Mouse (Mus musculus): ENCODE data around the gene Pom121l2. TPM values are rescaled to one million over a fixed set of nuclear protein-coding genes. Genes with fewer than 3 reads are reported as not detected.

Pom121l2 gene
- polyA plus RNA-seq, 1 experiment from 2014 or later = not detected

DNA sequence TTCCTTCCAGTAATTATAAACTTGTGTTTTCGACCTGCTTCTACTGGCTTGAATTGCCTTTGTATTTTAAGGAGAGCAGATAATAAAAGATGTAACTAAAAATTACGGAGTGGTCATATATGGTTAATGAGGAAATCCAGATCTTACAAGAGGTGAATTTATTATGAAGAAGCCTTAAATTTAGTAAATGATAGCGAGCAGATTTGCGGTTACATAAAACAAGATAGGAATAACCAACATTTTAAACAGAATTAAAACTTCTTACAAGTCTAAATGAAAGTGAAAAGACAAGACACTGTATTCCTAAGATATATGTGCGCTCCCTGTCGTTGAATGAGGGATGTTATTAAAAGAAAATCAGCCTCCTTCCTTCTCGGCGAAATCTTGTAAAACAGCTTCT lies 13.9 kb downstream of the Pom121l2 start:
- no peaks in the 10 kb centered on the region for H3K36me3 ChIP-seq (replicated peaks)
- H3K27ac ChIP-seq (replicated peaks) = no peak overlapping the region
- peaks cover 69% of the 10 kb centered on the region for H3K27me3 ChIP-seq
- H3K4me3 ChIP-seq (replicated peaks) = peak overlapping the region; percentile 52
- 3% methylated on average over 8 of the region's 8 CpGs for WGBS (ENCODE audit: insufficient replicate concordance)
- H3K9ac ChIP-seq = no peak overlapping the region
- ATAC-seq (ENCODE audit: insufficient read depth) = no peak
- no peaks in the 10 kb centered on the region; the same call in 1 of the 2 replicates for H3K9me3 ChIP-seq (replicated peaks)
- peaks cover 19% of the 10 kb centered on the region for H3K4me1 ChIP-seq (replicated peaks)
- H3K4me2 ChIP-seq = peak overlapping the region; percentile 71

DNA sequence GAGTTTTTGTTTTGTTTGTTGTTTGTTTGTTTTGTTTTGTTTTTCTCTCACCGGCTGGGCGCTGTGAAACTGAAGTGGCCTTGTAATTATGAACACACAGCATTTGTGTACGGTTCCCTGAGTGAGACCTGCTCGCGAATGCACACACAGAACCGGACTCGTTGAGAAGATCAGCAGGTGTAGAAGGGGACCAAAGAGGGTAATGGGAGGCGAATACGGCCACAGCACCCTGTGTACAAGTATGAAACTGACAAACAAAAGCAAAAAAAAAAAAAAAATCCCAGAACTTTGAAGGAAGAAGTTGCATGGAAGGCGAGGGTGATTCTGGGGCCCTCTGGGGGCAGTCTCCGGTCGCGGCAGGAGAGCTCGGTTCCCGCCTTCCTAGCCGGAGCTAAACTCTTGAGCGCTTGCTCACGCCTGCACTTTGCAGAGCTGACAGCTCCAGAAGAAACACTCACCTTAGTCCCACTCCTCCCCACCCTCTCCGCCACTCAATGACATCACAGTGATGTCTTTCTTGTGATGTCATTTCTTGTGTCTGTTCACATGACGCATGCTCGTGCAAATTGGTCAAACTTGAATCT lies 14.4 kb downstream of the Pom121l2 start:
- H3K9me3 ChIP-seq (replicated peaks) = no peaks in the 10 kb centered on the region; the same call in 1 of the 2 replicates
- no peak overlapping the region for H3K27ac ChIP-seq (replicated peaks)
- H3K4me3 ChIP-seq (replicated peaks) = peak overlapping the region; percentile 52
- ATAC-seq (ENCODE audit: insufficient read depth) = no peak
- H3K36me3 ChIP-seq (replicated peaks) = no peaks in the 10 kb centered on the region
- H3K4me1 ChIP-seq (replicated peaks) = peaks cover 19% of the 10 kb centered on the region
- H3K9ac ChIP-seq = no peak overlapping the region
- peaks cover 74% of the 10 kb centered on the region for H3K27me3 ChIP-seq
- under 1% methylated on average over 21 of the region's 21 CpGs for WGBS (ENCODE audit: insufficient replicate concordance)
- H3K4me2 ChIP-seq = peak overlapping the region; percentile 71

DNA sequence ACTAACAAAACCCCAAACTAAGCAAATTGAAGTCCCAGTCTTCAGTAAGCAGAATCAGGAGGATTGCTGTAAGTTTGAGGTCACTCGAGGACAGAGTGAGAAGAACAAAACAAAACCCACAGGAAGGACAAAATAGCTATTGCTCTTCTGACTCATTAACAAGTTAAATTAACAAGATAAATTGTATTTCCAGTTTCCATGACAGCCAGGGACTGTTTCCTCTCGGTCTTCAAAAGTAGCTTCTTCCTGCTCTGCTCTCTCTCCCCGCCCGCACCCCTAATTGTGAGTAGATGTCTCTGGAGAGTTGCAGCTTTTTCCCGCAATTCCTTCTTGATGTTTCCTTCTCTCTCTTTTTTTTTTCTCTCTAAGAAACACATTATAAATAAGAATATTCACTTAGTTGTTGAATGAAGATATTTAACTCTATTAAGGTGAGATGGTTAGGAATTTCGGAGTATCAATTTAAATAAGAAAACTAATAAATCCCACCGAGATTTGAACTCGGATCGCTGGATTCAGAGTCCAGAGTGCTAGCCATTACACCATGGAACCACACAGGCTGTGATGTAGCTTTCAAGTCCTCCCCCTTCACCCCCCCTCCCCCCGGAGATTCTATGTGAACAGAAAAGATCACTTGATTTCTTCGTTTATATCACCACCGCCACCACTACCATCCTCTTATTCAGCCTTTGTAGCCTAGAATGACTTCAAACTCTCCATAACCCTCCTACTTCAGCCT lies 15.3 kb downstream of the Pom121l2 start:
- Histone ChIP-seq H3K4me2 (peak overlapping the region; percentile 71), H3K4me3 (replicated peaks) (peak overlapping the region; percentile 52), H3K4me1 (replicated peaks) (peaks cover 19% of the 10 kb centered on the region), H3K27me3 (peaks cover 82% of the 10 kb centered on the region), H3K27ac (replicated peaks) (no peak overlapping the region), H3K36me3 (replicated peaks) (no peaks in the 10 kb centered on the region), H3K9me3 (replicated peaks) (no peaks in the 10 kb centered on the region; the same call in 1 of the 2 replicates), H3K9ac (no peak overlapping the region)
- 1% methylated on average over 12 of the region's 12 CpGs for WGBS (ENCODE audit: insufficient replicate concordance)
- ATAC-seq (ENCODE audit: insufficient read depth) = no peak

DNA sequence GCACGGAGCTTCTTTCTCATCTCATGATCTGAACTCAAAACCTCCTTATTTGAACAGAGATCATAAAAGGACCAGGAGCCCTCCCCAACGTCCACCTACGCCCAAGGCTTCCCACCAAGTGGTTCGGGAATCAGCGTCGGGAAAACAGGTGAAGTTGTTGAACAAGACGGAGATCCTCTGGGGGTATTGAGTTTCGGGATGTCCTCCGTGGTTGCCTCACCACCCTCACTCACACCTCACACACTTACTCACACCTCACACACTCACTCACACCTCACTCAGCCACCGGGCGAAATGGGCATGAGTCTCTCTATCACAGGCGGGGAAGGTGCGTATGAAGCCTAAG lies 15.8 kb downstream of the Pom121l2 start:
- ATAC-seq (ENCODE audit: insufficient read depth) = no peak
- Histone ChIP-seq H3K9ac (no peak overlapping the region), H3K27me3 (peaks cover 87% of the 10 kb centered on the region), H3K36me3 (replicated peaks) (no peaks in the 10 kb centered on the region), H3K4me1 (replicated peaks) (peaks cover 19% of the 10 kb centered on the region), H3K9me3 (replicated peaks) (no peaks in the 10 kb centered on the region), H3K4me2 (peak overlapping the region; percentile 71), H3K4me3 (replicated peaks) (peak overlapping the region; percentile 44), H3K27ac (replicated peaks) (no peak overlapping the region)
- 1% methylated on average over 13 of the region's 13 CpGs for whole genome bisulfite sequencing (ENCODE audit: insufficient replicate concordance)

DNA sequence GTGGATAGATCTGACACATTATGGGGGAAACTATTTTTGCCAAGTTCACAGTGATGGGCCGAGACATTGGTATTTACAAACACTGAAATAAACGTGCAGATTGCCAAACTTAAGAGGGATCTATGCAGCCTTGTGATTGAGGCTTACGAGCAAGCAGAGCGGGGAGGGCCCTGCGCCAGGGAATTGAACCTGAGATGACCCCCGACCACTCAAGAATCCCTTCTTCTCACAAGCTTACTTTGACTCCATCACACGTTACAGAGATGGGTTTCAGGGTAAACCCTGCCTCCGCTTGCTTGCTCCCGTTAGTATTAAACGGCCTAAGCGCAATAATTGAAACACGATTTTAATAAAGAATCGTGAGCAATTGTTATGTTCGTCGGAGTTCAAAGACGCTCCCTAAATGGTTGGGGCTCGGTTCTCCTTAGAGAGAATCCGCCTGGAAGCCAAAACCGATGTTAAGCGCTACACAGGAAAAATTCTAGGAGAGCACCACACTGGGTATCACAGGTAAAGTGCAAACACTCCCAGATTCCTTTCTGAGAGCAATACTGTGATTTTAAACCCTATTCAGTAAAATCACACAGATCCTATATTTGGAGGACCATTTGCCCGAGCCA lies 16.3 kb downstream of the Pom121l2 start:
- Histone ChIP-seq H3K9me3 (replicated peaks) (no peaks in the 10 kb centered on the region), H3K4me1 (replicated peaks) (peaks cover 19% of the 10 kb centered on the region), H3K36me3 (replicated peaks) (no peaks in the 10 kb centered on the region), H3K27me3 (peaks cover 92% of the 10 kb centered on the region), H3K4me3 (replicated peaks) (peak overlapping the region; percentile 44), H3K4me2 (peak overlapping the region; percentile 71), H3K9ac (no peak overlapping the region), H3K27ac (replicated peaks) (no peak overlapping the region)
- WGBS (ENCODE audit: insufficient replicate concordance) = 2% methylated on average over 21 of the region's 21 CpGs
- no peak for ATAC-seq (ENCODE audit: insufficient read depth)

DNA sequence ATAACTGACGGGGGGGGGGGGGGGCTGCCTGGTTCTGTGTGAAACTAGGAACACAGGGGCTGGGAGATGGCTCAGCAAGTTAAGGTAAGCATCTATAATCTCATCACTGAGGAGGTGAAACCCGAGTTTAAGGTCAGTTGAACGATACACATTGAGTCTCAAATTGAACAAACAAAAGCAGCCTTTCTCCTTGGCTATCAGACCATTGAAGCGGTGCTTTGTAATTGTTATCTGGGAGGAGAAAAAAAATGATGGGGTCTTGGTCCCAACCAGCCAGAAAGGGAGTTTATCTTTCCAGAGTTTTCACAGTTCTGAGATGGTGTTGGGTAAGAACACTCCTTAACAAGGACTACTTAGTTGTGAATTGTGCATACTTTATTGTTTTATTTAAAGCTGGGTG lies 16.8 kb downstream of the Pom121l2 start:
- Histone ChIP-seq H3K4me2 (peak overlapping the region; percentile 71; the same call in 1 of the 2 replicates), H3K4me1 (replicated peaks) (peaks cover 19% of the 10 kb centered on the region), H3K27ac (replicated peaks) (no peak overlapping the region), H3K9me3 (replicated peaks) (no peaks in the 10 kb centered on the region), H3K4me3 (replicated peaks) (no peak overlapping the region), H3K9ac (no peak overlapping the region), H3K27me3 (peaks cover 95% of the 10 kb centered on the region), H3K36me3 (replicated peaks) (no peaks in the 10 kb centered on the region)
- ATAC-seq (ENCODE audit: insufficient read depth) = no peak
- WGBS (ENCODE audit: insufficient replicate concordance) = 13% methylated on average over 4 of the region's 4 CpGs

DNA sequence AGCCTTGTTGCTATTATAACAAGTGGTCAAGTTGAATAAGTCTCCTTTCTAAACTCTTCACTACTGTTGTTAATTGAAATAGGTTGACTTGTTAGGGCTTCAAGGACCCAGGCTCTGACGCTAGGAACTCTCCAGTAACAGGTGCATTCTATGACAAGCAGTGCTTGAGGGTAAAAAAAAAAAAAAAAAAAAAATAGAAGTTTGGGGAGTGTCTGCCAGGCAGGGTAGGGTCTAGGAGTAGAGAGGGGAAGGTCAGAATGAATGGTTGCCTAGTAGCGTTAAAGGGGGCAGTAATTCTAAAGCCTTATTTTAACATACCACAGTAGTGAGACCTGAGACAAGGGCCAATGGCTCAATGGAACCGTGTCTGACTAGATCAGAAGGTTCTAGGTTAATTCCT lies 17.4 kb downstream of the Pom121l2 start:
- Histone ChIP-seq H3K4me1 (replicated peaks) (peaks cover 19% of the 10 kb centered on the region), H3K9ac (no peak overlapping the region), H3K27ac (replicated peaks) (no peak overlapping the region), H3K4me2 (no peak overlapping the region), H3K36me3 (replicated peaks) (no peaks in the 10 kb centered on the region), H3K4me3 (replicated peaks) (no peak overlapping the region), H3K9me3 (replicated peaks) (no peaks in the 10 kb centered on the region), H3K27me3 (peaks cover 97% of the 10 kb centered on the region)
- 30% methylated on average over 3 of the region's 3 CpGs for WGBS (ENCODE audit: insufficient replicate concordance)
- ATAC-seq (ENCODE audit: insufficient read depth) = no peak

DNA sequence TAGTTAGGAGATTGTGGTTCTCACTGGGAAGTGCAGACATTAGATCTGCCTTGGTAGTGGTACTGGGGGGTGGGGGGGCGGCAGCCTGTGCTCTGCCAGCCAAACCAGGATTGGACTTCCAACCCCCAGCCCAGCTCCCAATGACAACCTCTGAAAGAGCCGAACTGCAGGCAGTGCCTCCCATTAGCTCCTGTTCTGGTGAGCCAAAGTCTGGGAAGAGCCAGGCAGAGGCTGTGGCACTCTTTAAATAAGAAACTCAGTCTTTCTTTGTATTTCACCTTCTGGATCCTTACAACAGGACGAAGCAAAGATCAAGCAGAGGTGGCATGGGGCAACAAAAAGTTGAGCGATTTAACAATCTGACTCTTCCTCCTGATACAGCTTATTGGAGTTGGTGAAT lies 18.2 kb downstream of the Pom121l2 start:
- no peak for ATAC-seq (ENCODE audit: insufficient read depth)
- H3K4me2 ChIP-seq = no peak overlapping the region
- H3K9me3 ChIP-seq (replicated peaks) = no peaks in the 10 kb centered on the region
- WGBS (ENCODE audit: insufficient replicate concordance) = 56% methylated on average over 4 of the region's 4 CpGs
- H3K4me1 ChIP-seq (replicated peaks) = peaks cover 19% of the 10 kb centered on the region
- no peak overlapping the region for H3K27ac ChIP-seq (replicated peaks)
- H3K4me3 ChIP-seq (replicated peaks) = no peak overlapping the region
- peaks cover 97% of the 10 kb centered on the region for H3K27me3 ChIP-seq
- H3K36me3 ChIP-seq (replicated peaks) = no peaks in the 10 kb centered on the region
- no peak overlapping the region for H3K9ac ChIP-seq

DNA sequence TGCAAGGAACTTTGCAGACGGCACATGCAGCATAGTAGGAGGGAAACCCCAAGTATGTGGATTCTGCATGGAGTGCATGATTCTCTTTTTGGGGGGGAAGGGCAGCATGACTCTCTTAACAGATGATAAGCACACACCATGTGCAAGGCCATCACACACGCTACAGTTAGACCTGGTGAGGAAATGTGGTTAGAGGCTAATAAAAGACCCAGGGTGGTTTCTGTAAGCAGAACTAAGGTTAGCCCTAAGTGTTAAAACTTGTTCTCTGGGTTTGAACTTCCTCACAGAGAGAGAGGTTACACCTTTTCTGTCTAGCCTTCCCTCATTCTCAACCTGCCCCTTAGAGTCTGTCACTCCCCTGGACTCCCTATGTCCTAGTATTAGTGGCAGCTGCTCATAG lies 20.4 kb downstream of the Pom121l2 start:
- no peaks in the 10 kb centered on the region for H3K36me3 ChIP-seq (replicated peaks)

DNA sequence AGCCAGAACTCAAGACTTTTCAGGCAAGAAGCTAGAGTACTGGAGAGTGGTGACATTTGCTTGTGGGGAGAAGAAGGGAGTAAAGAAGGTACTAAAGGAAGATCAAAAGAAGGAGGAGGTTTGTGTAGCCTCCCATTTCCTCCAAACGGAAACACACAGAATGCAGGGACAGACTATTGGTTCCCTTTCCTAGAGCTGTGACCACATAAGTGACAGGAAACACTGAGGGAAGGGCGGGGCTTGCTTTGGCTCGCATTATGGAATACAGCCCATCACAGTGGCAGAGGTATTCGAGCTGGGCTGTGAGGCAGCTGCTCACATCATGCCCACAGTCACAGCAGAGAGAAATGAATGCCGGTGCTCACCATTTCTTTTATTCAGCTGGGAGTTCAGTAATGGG lies 20.8 kb downstream of the Pom121l2 start:
- H3K4me2 ChIP-seq = peak overlapping the region; percentile 20

More for the DNA sequence above, 20.4 kb downstream of the Pom121l2 start:
- ATAC-seq (ENCODE audit: insufficient read depth) = no peak
- Histone ChIP-seq H3K9me3 (replicated peaks) (no peaks in the 10 kb centered on the region), H3K4me1 (replicated peaks) (peaks cover 22% of the 10 kb centered on the region), H3K27ac (replicated peaks) (no peak overlapping the region), H3K4me2 (peak overlapping the region; percentile 20; the same call in 1 of the 2 replicates), H3K4me3 (replicated peaks) (no peak overlapping the region), H3K9ac (no peak overlapping the region), H3K27me3 (peaks cover 99% of the 10 kb centered on the region)
- 11% methylated on average over 2 of the region's 2 CpGs for WGBS (ENCODE audit: insufficient replicate concordance)

DNA sequence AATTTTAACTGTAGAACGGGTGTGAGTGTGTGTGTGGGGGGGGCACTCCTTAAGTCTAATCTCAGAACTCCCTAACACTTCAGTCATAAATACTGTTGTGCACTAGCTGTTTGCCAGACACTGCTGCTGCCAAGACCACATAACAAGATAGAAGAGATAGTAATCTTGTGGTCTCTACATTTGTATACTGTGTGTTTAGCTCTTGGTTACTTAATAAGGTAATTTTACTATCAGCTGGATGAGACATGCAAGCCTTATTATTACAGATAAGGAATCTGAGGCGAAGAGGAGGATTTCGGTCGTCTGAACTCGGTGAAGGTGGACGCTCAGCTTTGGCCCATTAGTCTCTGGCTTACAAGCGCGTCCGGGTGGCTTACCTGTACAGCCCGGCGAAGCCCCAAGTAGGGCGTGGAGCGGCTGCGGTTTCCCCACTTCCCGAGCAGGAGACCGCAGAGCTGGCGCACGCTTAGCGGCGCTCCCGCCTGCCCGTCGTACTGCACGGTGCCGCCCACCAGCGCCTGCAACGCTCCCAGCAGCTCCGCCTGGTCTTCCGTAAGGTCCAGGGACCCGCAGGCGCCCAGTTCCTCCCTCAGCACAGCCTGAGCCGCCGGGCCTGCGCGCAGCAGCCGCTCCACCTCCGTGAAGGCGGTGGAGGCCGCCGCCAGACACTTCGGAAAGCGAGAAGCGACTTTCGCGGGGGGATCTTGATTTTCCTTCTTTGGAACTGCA lies 24.8 kb downstream of the Pom121l2 start:
- H3K9me3 ChIP-seq (replicated peaks) = no peaks in the 10 kb centered on the region
- WGBS (ENCODE audit: insufficient replicate concordance) = under 1% methylated on average over 45 of the region's 45 CpGs
- H3K4me2 ChIP-seq = peak overlapping the region; percentile 86
- peaks cover 26% of the 10 kb centered on the region for H3K4me1 ChIP-seq (replicated peaks)
- ATAC-seq (ENCODE audit: insufficient read depth) = peak; percentile 68
- H3K9ac ChIP-seq = peak overlapping the region; percentile 28; the same call in 1 of the 2 replicates
- no peaks in the 10 kb centered on the region for H3K36me3 ChIP-seq (replicated peaks)
- no peak overlapping the region for H3K27ac ChIP-seq (replicated peaks)
- peak overlapping the region; percentile 61 for H3K4me3 ChIP-seq (replicated peaks)
- peaks cover 100% of the 10 kb centered on the region for H3K27me3 ChIP-seq

More for the DNA sequence above, 20.8 kb downstream of the Pom121l2 start:
- Histone ChIP-seq H3K27me3 (peaks cover 99% of the 10 kb centered on the region), H3K4me1 (replicated peaks) (peaks cover 23% of the 10 kb centered on the region), H3K27ac (replicated peaks) (no peak overlapping the region), H3K9ac (no peak overlapping the region), H3K4me3 (replicated peaks) (no peak overlapping the region), H3K9me3 (replicated peaks) (no peaks in the 10 kb centered on the region), H3K36me3 (replicated peaks) (no peaks in the 10 kb centered on the region)
- ATAC-seq (ENCODE audit: insufficient read depth) = no peak
- 6% methylated on average over 5 of the region's 5 CpGs for WGBS (ENCODE audit: insufficient replicate concordance)

Measured in liver, embryonic 15.5 days (tissue).